Comparison of ENCODE assay signal across 11 mouse cellular contexts in the genomic region with DNA sequence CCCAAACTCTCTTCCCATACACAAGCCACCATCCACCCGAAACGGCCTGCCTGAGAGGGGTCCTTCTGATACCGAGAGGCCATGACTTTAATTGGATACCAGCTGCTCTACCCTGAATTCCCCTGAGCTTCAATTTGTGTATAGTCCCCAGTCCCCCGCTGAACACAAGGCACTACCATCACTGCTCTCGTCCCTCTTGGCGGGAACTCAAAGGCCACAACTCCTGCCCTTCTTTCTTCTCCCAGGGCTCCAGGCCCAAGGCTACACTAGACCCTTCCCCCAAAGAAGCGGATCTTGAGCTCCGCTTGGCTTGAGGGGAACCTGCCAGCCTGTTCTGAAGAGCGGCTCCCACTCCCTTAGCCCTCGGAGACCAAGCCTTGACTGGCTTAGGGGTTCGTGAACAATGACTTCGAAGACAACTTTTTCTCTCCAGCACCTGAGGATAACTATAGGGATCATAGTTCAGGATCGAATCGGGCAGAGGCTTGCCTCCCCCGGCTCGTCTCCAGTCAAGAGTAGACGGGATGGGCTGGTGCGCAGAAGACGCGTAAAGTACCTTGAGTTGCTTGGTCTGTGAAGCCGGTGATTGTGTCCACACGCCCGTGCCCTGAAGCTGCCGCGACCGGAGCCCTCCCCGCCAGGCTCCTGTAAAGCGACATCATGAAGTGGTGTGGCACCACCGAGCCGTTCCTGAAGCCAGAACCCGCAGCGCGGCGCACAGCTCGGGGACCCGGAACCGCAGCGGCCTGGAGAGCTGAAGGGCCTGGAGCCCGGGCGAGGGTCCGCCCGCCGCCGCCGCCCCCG. TPM values are rescaled to one million over a fixed set of nuclear protein-coding genes. Genes with fewer than 3 reads are reported as not detected.
DNase-seq lines count a peak whose midpoint lies in the region; ATAC-seq and TF ChIP-seq lines count a peak whose summit lies in the region.
"Had no signal": no experiment of that assay in that cellular context is flagged by ENCODE, and none has a peak within 500 bp of the region (broad histone marks: within the 10 kb centered on the region; RNA-seq: fewer than 3 reads in every experiment).

No protein-coding gene starts in this region.

- H3K9me3 ChIP-seq in kidney, embryonic 14.5 days (ENCODE audit: control insufficient read depth, low read length), result no peaks in the 10 kb centered on the region
- no peaks in the 10 kb centered on the region for H3K9me3 ChIP-seq in embryonic facial prominence, embryonic 11.5 days (replicated peaks; ENCODE audit: control insufficient read depth, low read length)
- H3K9me3 ChIP-seq in hindbrain, postnatal 0 days (ENCODE audit: low read length), result no peaks in the 10 kb centered on the region
- H3K9me3 ChIP-seq in midbrain, postnatal 0 days (ENCODE audit: low read length), result no peaks in the 10 kb centered on the region

- H3K4me2 ChIP-seq in kidney, embryonic 14.5 days (replicated peaks; ENCODE audit: low read depth, low read length), result peak overlapping the region; percentile 54
- peak overlapping the region; percentile 85 for H3K4me2 ChIP-seq in embryonic facial prominence, embryonic 11.5 days (ENCODE audit: low read depth, low read length)
- peak overlapping the region; percentile 71 for H3K4me2 ChIP-seq in hindbrain, postnatal 0 days (ENCODE audit: low read depth, low read length)
- H3K4me2 ChIP-seq in midbrain, postnatal 0 days (ENCODE audit: low read depth, low read length, poor library complexity, severe bottlenecking), result peak overlapping the region; percentile 74

- no peaks in the 10 kb centered on the region for H3K36me3 ChIP-seq in kidney, embryonic 14.5 days (ENCODE audit: control insufficient read depth, insufficient read depth, low read length)
- H3K36me3 ChIP-seq in embryonic facial prominence, embryonic 11.5 days (replicated peaks; ENCODE audit: control insufficient read depth, insufficient read depth, low read depth, low read length), result no peaks in the 10 kb centered on the region
- no peaks in the 10 kb centered on the region for H3K36me3 ChIP-seq in hindbrain, postnatal 0 days (ENCODE audit: insufficient read depth, low read length)
- H3K36me3 ChIP-seq in midbrain, postnatal 0 days (ENCODE audit: insufficient read depth, low read length), result no peaks in the 10 kb centered on the region

- 5% methylated on average over 43 of the region's 46 CpGs for WGBS in kidney, embryonic 14.5 days
- 2% methylated on average over 36 of the region's 46 CpGs for WGBS in embryonic facial prominence, embryonic 11.5 days
- 3% methylated on average over 46 of the region's 46 CpGs for WGBS in hindbrain, postnatal 0 days
- 3% methylated on average over 46 of the region's 46 CpGs for WGBS in midbrain, postnatal 0 days

- peaks cover 92% of the 10 kb centered on the region for H3K27me3 ChIP-seq in kidney, embryonic 14.5 days (ENCODE audit: control insufficient read depth, insufficient read depth, low read length)
- peaks cover 84% of the 10 kb centered on the region for H3K27me3 ChIP-seq in embryonic facial prominence, embryonic 11.5 days (ENCODE audit: control insufficient read depth, insufficient read depth, low read length)
- H3K27me3 ChIP-seq in hindbrain, postnatal 0 days (ENCODE audit: insufficient read depth, low read length), result peaks cover 74% of the 10 kb centered on the region
- H3K27me3 ChIP-seq in midbrain, postnatal 0 days (ENCODE audit: insufficient read depth, low read length), result peaks cover 81% of the 10 kb centered on the region

- no peak overlapping the region for H3K27ac ChIP-seq in kidney, embryonic 14.5 days (ENCODE audit: low read depth, low read length)
- H3K27ac ChIP-seq in embryonic facial prominence, embryonic 11.5 days (replicated peaks; ENCODE audit: low read depth, low read length), result no peak overlapping the region
- H3K27ac ChIP-seq in hindbrain, postnatal 0 days, result no peak overlapping the region
- H3K27ac ChIP-seq in midbrain, postnatal 0 days (ENCODE audit: low read depth, low read length), result no peak overlapping the region

- H3K4me3 ChIP-seq in kidney, embryonic 14.5 days (ENCODE audit: low read length), result peak overlapping the region; percentile 43
- peak overlapping the region; percentile 47 for H3K4me3 ChIP-seq in embryonic facial prominence, embryonic 11.5 days (ENCODE audit: low read depth, low read length)
- peak overlapping the region; percentile 41 for H3K4me3 ChIP-seq in hindbrain, postnatal 0 days (ENCODE audit: low read length)
- H3K4me3 ChIP-seq in midbrain, postnatal 0 days (ENCODE audit: low read depth, low read length), result peak overlapping the region; percentile 41

- no peak for DNase-seq in kidney, adult 18-20 months
- no peak for DNase-seq in embryonic facial prominence, embryonic 11.5 days (ENCODE audit: low spot score)
- no peak for DNase-seq in hindbrain, postnatal 0 days (ENCODE audit: low spot score)
- no peak for DNase-seq in midbrain, postnatal 0 days (ENCODE audit: low spot score)
- DNase-seq in ovary, postnatal 10 days (ENCODE audit: low spot score), result no peak
- DNase-seq in ovary, postnatal 36 days (ENCODE audit: low spot score), result no peak
- no peak for DNase-seq in layer of hippocampus, postnatal 36 days

- H3K9ac ChIP-seq in kidney, embryonic 14.5 days (ENCODE audit: low read depth, low read length), result peak overlapping the region; percentile 44; the same call in 1 of the 2 replicates
- peak overlapping the region; percentile 50 for H3K9ac ChIP-seq in embryonic facial prominence, embryonic 11.5 days (replicated peaks; ENCODE audit: low read length)
- H3K9ac ChIP-seq in hindbrain, postnatal 0 days (replicated peaks; ENCODE audit: low read length), result peak overlapping the region; percentile 33; the same call in 1 of the 2 replicates
- no peak overlapping the region; the same call in 1 of the 2 replicates for H3K9ac ChIP-seq in midbrain, postnatal 0 days (replicated peaks; ENCODE audit: low read length, poor library complexity, severe bottlenecking)

- no peak for ATAC-seq in kidney, embryonic 14.5 days (ENCODE audit: low FRiP score, low TSS enrichment)
- no peak for ATAC-seq in embryonic facial prominence, embryonic 11.5 days (replicated peaks; ENCODE audit: insufficient number of reproducible peaks, low FRiP score, low TSS enrichment, low read depth)
- no peak for ATAC-seq in hindbrain, postnatal 0 days
- 0 out of 2 replicates have a peak, but pooled peaks have one; percentile 7 for ATAC-seq in midbrain, postnatal 0 days (ENCODE audit: low FRiP score)

- peaks cover 12% of the 10 kb centered on the region; the same call in 1 of the 2 replicates for H3K4me1 ChIP-seq in kidney, embryonic 14.5 days (ENCODE audit: control insufficient read depth, insufficient read depth, low read length)
- H3K4me1 ChIP-seq in embryonic facial prominence, embryonic 11.5 days (ENCODE audit: control insufficient read depth, insufficient read depth, low read length), result peaks cover 7% of the 10 kb centered on the region
- 0 out of 2 replicates have a peak, but pooled peaks cover 3% of the 10 kb centered on the region for H3K4me1 ChIP-seq in hindbrain, postnatal 0 days (ENCODE audit: insufficient read depth, low read length)
- peaks cover 5% of the 10 kb centered on the region; the same call in 1 of the 2 replicates for H3K4me1 ChIP-seq in midbrain, postnatal 0 days (ENCODE audit: insufficient read depth, low read length)

- TF ChIP-seq CTCF in hindbrain, postnatal 0 days (IDR thresholded peaks at IDR 0.05; ENCODE audit: low read depth), result no peak
- TF ChIP-seq CTCF in midbrain, postnatal 0 days (IDR thresholded peaks at IDR 0.05), result no peak

RNA-seq across cellular contexts. Expression of a gene that starts 0.5 kb away (rescaled TPM):
- 0.99 and 1.3 TPM in 2 replicates for polyA plus RNA-seq in kidney, embryonic 14.5 days (2014; fragmentation: Nextera tagmentation; extraction: Ambion mirVana)
- 0.49 and 0.72 TPM in 2 replicates for polyA plus RNA-seq in embryonic facial prominence, embryonic 11.5 days (2014; fragmentation: Nextera tagmentation; extraction: Ambion mirVana)
- 0.83 and 3.6 TPM in 2 replicates for total RNA-seq in hindbrain, postnatal 0 days (2014; rRNA removed)
- 0.36 and 0.54 TPM in 2 replicates for polyA plus RNA-seq in hindbrain, postnatal 0 days (2015; fragmentation: Nextera tagmentation; extraction: Ambion mirVana)
- total RNA-seq in midbrain, postnatal 0 days (2014; rRNA removed), result 4.7 TPM in 1 of 2 replicates, not detected in the other
- polyA plus RNA-seq in midbrain, postnatal 0 days (2015; fragmentation: Nextera tagmentation; extraction: Ambion mirVana), result 0.11 and 0.12 TPM in 2 replicates
- total RNA-seq in layer of hippocampus, postnatal 36 days (2021), result under 1 TPM in 1 of 2 experiments, not detected in 1; 0.25 TPM
- total RNA-seq: common myeloid progenitor, adult 5-6 weeks; MEL had no signal
- polyA plus RNA-seq: urinary bladder, adult 2 months had no signal

RNA-seq across cellular contexts. Expression of a gene that starts 12.0 kb away (rescaled TPM):
- polyA plus RNA-seq in kidney, embryonic 14.5 days (2014; fragmentation: Nextera tagmentation; extraction: Ambion mirVana), result 9.1 and 11.6 TPM in 2 replicates
- 9.6 and 11.7 TPM in 2 replicates for polyA plus RNA-seq in embryonic facial prominence, embryonic 11.5 days (2014; fragmentation: Nextera tagmentation; extraction: Ambion mirVana)
- total RNA-seq in hindbrain, postnatal 0 days (2014; rRNA removed), result 3.8 and 6.3 TPM in 2 replicates
- 5.5 and 6.5 TPM in 2 replicates for polyA plus RNA-seq in hindbrain, postnatal 0 days (2015; fragmentation: Nextera tagmentation; extraction: Ambion mirVana)
- total RNA-seq in midbrain, postnatal 0 days (2014; rRNA removed), result 5.9 and 8.3 TPM in 2 replicates
- polyA plus RNA-seq in midbrain, postnatal 0 days (2015; fragmentation: Nextera tagmentation; extraction: Ambion mirVana), result 5.1 and 5.4 TPM in 2 replicates
- 10 to 100 TPM; 12.7 to 16.9 TPM for total RNA-seq in layer of hippocampus, postnatal 36 days (2021)
